Mouse (Mus musculus): ENCODE data around the gene Trarg1. TPM values are rescaled to one million over a fixed set of nuclear protein-coding genes. Genes with fewer than 3 reads are reported as not detected.
A peak's percentile ranks its signal among the peaks of the same experiment; 100 is the strongest.
"Not testable (repeated sequence)": the region's sequence is repeated elsewhere in the genome, so short reads cannot be mapped to it uniquely, and the experiment has no call there.

Gene Trarg1
- 0.06 TPM in 1 of 2 replicates, not detected in the other for polyA plus RNA-seq (2012; ENCODE audit: insufficient read depth, low replicate concordance)

DNA sequence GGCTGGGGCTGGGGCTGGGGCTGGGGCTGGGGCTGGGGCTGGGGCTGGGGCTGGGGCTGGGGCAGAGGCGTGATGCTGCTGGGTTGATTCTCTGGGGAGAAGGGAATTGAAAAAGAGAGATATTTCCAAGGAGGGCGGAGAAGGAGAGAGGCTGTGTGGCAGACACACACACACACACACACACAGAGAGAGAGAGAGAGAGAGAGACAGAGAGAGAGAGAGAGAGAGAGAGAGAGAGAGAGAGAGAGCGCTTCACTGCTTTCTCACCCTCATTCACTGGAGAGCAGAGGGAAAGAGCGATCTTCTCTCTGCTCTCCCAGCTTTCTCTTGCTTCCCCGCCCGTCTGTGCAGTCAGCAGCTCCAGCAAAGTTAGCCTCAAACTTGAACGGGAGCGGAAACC, at the start of gene Trarg1:
TSS of gene Trarg1 (plus strand) at position 301 of the 400 bp plus-strand sequence.
- H3K4me1 ChIP-seq; H3K4me3 ChIP-seq (replicated peaks); H3K9me3 ChIP-seq; H3K36me3 ChIP-seq (replicated peaks; ENCODE audit: low read length): not testable (repeated sequence)
- H3K27me3 ChIP-seq (replicated peaks) = peaks cover 62% of the 10 kb centered on the region

DNA sequence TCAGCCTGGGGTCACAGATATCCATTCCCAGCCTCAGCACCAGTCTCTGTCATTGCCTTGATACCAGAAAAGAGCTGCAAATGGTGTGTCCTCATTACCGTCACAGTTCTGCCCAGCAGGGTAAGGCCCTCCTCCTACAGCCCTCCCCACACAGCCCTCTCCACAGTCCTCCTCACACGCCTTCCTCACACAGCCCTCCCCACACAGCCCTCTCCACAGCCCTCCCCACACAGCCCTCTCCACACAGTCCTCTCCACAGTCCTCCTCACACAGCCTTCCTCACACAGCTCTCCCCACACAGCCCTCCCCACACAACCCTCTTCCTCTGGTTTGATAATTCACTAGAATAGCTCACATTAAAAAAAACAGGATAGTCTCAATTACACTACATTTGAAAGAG, 49.6 kb upstream of the Trarg1 start:
- TF ChIP-seq FLI1 (IDR thresholded peaks at IDR 0.05; ENCODE audit: low read length) = no peak
- TF ChIP-seq GATA1 (IDR thresholded peaks at IDR 0.05; ENCODE audit: borderline replicate concordance, low read length) = no peak
- Histone ChIP-seq H3K27me3 (replicated peaks) (peaks cover 68% of the 10 kb centered on the region), H3K9me3 (peaks cover 13% of the 10 kb centered on the region), H3K4me1 (peaks cover 8% of the 10 kb centered on the region), H3K36me3 (replicated peaks; ENCODE audit: low read length) (no peaks in the 10 kb centered on the region), H3K4me3 (replicated peaks) (no peak overlapping the region)

DNA sequence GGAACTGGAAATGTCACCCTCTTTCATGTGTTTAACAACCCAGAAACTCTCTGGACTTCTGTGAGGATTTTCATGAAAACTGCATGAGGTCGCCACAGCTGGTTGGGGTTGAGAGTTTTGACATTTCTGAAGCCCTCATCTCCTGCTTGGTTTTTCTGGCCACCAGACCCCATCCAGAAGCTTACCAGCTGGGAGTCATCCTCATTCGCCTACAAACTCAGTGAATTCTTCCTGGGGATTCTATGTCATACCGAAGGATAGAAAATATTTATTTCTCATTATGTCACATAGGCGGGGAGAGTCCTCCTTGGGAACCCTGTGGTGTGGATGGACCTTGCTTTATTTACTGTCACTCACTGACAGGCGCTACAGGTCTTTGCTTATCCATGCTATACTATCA, 49.1 kb upstream of the Trarg1 start:
- TF ChIP-seq FLI1 (IDR thresholded peaks at IDR 0.05; ENCODE audit: low read length) (no peak), GATA1 (IDR thresholded peaks at IDR 0.05; ENCODE audit: borderline replicate concordance, low read length) (no peak)
- Histone ChIP-seq H3K9me3 (peaks cover 13% of the 10 kb centered on the region), H3K36me3 (replicated peaks; ENCODE audit: low read length) (no peaks in the 10 kb centered on the region), H3K4me1 (peaks cover 8% of the 10 kb centered on the region), H3K4me3 (replicated peaks) (no peak overlapping the region), H3K27me3 (replicated peaks) (peaks cover 67% of the 10 kb centered on the region)

DNA sequence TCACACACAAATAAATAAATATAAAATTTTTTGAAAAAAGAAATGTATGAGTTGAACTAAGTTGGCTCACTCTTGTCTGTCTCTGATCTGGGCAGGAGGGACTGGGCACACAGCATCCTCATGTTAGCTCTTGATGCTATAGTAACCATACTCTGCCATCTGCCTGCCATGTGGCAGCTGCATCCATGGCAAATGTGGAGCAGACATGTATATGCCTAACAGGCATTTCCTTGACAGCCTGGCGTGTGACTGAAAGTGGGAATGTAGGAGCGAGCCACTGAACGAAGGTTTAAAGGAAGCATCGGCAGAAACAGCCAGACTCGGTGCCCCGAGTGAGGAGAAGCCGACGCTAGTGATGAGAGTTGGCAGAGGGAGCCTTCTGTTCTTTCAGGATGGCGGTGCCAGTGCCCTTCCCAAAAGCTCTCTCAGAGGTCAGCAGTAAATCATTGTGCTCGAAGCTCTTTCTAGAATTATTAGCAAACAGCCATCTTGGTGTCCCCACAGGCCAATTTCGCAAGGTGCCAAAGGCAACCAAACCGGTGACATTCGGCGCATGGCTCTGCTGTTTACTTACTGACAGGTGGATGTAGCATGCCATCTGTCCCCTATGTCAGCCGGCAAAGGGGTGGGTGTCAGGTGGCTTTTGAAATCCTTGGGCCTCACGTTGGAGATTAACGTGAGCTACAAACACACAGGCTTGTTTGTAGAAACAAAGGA, 40.2 kb upstream of the Trarg1 start:
- H3K9me3 ChIP-seq = 0 out of 2 replicates have a peak, but pooled peaks cover 3% of the 10 kb centered on the region
- no peak for TF ChIP-seq GATA1 (IDR thresholded peaks at IDR 0.05; ENCODE audit: borderline replicate concordance, low read length)
- no peak for TF ChIP-seq FLI1 (IDR thresholded peaks at IDR 0.05; ENCODE audit: low read length)
- H3K4me3 ChIP-seq (replicated peaks) = peak overlapping the region; percentile 5
- H3K36me3 ChIP-seq (replicated peaks; ENCODE audit: low read length) = no peaks in the 10 kb centered on the region
- H3K4me1 ChIP-seq = no peaks in the 10 kb centered on the region
- H3K27me3 ChIP-seq (replicated peaks) = peaks cover 53% of the 10 kb centered on the region

DNA sequence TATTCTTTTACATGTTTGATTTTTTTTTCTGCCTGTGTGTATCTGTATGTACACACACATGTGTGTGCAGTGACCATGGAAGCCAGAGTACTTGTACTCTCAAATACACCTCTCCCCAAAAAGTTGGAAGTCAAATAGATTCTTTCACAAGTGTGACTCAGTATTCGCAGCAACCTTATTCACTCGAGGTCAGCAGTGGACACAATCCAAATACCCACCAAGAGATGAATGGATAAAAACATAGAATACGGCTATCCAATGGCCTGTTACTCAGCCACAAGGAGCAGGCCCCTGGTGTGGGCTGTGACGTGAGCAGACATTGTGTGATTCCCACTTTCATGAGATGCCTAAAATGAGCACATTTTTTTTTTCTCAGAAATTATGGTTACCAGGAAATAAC, 39.4 kb upstream of the Trarg1 start:
- peaks cover 56% of the 10 kb centered on the region for H3K27me3 ChIP-seq (replicated peaks)
- H3K36me3 ChIP-seq (replicated peaks; ENCODE audit: low read length) = no peaks in the 10 kb centered on the region
- 0 out of 2 replicates have a peak, but pooled peaks cover 3% of the 10 kb centered on the region for H3K9me3 ChIP-seq
- no peak for TF ChIP-seq FLI1 (IDR thresholded peaks at IDR 0.05; ENCODE audit: low read length)
- H3K4me1 ChIP-seq = no peaks in the 10 kb centered on the region
- no peak overlapping the region for H3K4me3 ChIP-seq (replicated peaks)

DNA sequence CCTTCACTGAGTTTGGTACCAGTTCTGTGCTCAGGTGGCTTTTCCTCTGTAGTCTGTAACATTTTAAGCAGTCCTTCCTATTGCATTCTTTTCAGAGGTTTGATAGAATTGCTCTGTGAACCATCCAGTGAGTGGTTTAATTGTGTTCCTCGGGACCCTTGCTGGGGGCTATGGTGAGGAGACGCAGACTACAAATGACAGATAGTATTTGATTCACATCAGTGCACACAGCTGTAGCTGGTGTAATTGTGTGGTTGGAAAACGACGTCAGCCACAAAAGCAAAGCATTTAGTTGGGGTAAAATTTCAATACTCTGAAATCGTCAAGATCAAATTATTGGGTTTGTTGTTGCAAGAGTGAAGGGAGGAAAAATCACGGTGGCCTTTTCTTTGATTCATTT, 35.4 kb upstream of the Trarg1 start:
- H3K36me3 ChIP-seq (replicated peaks; ENCODE audit: low read length) = no peaks in the 10 kb centered on the region
- TF ChIP-seq FLI1 (IDR thresholded peaks at IDR 0.05; ENCODE audit: low read length) (no peak), GATA1 (IDR thresholded peaks at IDR 0.05; ENCODE audit: borderline replicate concordance, low read length) (no peak)
- H3K4me1 ChIP-seq = peaks cover 17% of the 10 kb centered on the region
- H3K27me3 ChIP-seq (replicated peaks) = peaks cover 61% of the 10 kb centered on the region
- no peaks in the 10 kb centered on the region for H3K9me3 ChIP-seq
- no peak overlapping the region for H3K4me3 ChIP-seq (replicated peaks)

DNA sequence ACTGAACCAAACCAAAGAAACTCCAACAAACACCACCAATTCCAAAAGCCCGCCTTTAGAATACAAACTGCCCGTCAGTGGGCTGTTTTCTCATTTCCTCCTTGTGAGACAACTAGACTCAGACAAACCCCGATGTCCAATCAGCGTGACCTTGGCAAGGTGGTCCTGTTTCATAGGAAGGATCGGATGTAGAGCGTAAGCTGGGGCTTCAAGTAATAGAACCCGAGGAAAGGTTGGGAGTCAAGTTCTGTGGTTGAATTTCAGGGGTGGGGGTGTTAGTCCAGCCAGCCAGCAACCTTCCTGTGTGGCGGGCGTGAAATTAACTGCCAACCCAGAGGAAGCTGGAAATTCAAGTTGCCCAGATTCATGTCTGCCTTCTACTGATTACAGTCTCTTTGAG, 34.6 kb upstream of the Trarg1 start:
- TF ChIP-seq FLI1 (IDR thresholded peaks at IDR 0.05; ENCODE audit: low read length) (no peak), GATA1 (IDR thresholded peaks at IDR 0.05; ENCODE audit: borderline replicate concordance, low read length) (no peak)
- H3K9me3 ChIP-seq = no peaks in the 10 kb centered on the region
- H3K4me1 ChIP-seq = peaks cover 17% of the 10 kb centered on the region
- H3K4me3 ChIP-seq (replicated peaks) = no peak overlapping the region
- H3K36me3 ChIP-seq (replicated peaks; ENCODE audit: low read length) = no peaks in the 10 kb centered on the region
- H3K27me3 ChIP-seq (replicated peaks) = peaks cover 58% of the 10 kb centered on the region

DNA sequence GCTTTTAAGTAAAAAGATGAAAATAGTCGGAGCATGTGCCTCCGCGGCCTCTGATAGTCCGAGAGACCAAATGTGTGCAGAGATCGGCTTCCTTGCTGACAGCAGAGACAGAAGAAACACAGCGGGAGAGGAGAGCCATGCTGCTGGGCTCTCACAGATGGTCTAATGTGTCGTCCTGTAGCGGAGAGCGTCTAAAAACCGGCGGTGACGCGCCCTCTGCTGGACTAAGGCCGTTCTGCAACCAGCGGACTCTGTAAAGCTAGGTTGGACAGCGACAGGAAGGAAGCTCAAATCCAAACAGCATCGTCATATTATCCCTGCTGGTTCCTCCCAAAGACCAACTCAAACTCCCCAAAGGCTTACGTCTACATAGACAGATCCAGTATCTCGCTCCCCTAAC, 33.7 kb upstream of the Trarg1 start:
- Histone ChIP-seq H3K36me3 (replicated peaks; ENCODE audit: low read length) (no peaks in the 10 kb centered on the region), H3K4me3 (replicated peaks) (peak overlapping the region; percentile 79), H3K4me1 (peaks cover 17% of the 10 kb centered on the region), H3K9me3 (no peaks in the 10 kb centered on the region), H3K27me3 (replicated peaks) (peaks cover 64% of the 10 kb centered on the region)
- TF ChIP-seq FLI1 (IDR thresholded peaks at IDR 0.05; ENCODE audit: low read length) (no peak), GATA1 (IDR thresholded peaks at IDR 0.05; ENCODE audit: borderline replicate concordance, low read length) (no peak)

DNA sequence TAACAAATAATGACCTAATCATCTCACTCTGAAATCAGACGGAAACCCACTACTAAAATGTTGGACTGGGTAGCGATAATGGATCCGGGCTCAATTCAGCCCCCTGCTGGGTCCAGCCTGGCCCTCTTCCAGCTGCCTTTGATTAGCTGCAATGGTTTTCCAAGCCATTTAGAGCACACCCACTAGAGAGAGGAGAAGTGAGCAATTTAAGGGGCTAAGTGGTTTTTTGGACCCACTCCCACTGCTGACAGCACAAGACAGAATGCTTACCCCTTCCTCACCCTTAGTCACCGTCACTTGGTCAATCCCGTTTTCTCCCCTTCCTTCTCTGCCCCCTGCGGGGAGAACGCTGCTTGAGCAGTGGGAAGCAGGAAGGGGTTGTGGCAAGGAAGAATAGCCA, 32.5 kb upstream of the Trarg1 start:
- peaks cover 65% of the 10 kb centered on the region for H3K27me3 ChIP-seq (replicated peaks)
- H3K4me3 ChIP-seq (replicated peaks) = no peak overlapping the region
- no peaks in the 10 kb centered on the region for H3K36me3 ChIP-seq (replicated peaks; ENCODE audit: low read length)
- H3K9me3 ChIP-seq = 0 out of 2 replicates have a peak, but pooled peaks cover 2% of the 10 kb centered on the region
- TF ChIP-seq FLI1 (IDR thresholded peaks at IDR 0.05; ENCODE audit: low read length) (no peak), GATA1 (IDR thresholded peaks at IDR 0.05; ENCODE audit: borderline replicate concordance, low read length) (no peak)
- H3K4me1 ChIP-seq = peaks cover 17% of the 10 kb centered on the region

DNA sequence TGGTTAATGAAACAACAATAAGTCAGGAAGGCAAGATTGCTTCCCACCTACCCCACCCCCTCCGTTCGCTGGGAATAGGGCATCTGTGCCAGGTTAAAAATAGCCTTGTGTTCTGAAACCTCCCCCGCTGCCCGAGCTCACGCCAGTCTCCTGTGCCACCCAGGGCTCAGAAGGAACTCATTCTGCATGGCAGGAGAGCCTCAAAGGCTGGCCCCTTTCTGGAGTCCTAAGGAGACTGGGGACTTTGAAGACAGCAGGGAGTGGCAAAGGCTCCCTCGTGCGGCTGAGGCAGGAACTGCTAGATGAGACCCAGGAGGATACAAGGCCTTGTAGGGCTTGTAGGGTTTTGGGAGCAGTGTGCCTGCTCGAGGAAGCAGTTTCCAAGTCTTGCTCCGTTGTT, 32.1 kb upstream of the Trarg1 start:
- Histone ChIP-seq H3K4me3 (replicated peaks) (peak overlapping the region; percentile 2), H3K36me3 (replicated peaks; ENCODE audit: low read length) (no peaks in the 10 kb centered on the region), H3K4me1 (peaks cover 17% of the 10 kb centered on the region), H3K27me3 (replicated peaks) (peaks cover 64% of the 10 kb centered on the region), H3K9me3 (0 out of 2 replicates have a peak, but pooled peaks cover 2% of the 10 kb centered on the region)
- TF ChIP-seq GATA1 (IDR thresholded peaks at IDR 0.05; ENCODE audit: borderline replicate concordance, low read length) (no peak), FLI1 (IDR thresholded peaks at IDR 0.05; ENCODE audit: low read length) (no peak)
